Mouse (Mus musculus): ENCODE measurements around the gene Gm28047. TPM values are rescaled to one million over a fixed set of nuclear protein-coding genes. Genes with fewer than 3 reads are reported as not detected.

The Gm28047 gene
- polyA plus RNA-seq, 1 experiment, result not detected

GRCm38 (mm10) chr15:102527936-102528335 lies 96.9 kb downstream of the Gm28047 start:
- Histone ChIP-seq H3K79me3 (ENCODE audit: low read depth) (no peaks in the 10 kb centered on the region), H3K27me3 (ENCODE audit: control insufficient read depth, insufficient read depth, insufficient read length) (no peaks in the 10 kb centered on the region), H3K36me3 (ENCODE audit: control insufficient read depth, insufficient read depth) (peaks cover 90% of the 10 kb centered on the region), H3K79me2 (ENCODE audit: control insufficient read depth, insufficient read depth) (no peaks in the 10 kb centered on the region), H3K4me3 (ENCODE audit: insufficient read depth, poor library complexity, severe bottlenecking) (no peak overlapping the region), H3ac (ENCODE audit: control insufficient read depth, insufficient read length, low read depth) (no peak overlapping the region)
- peak; percentile 10 for TF ChIP-seq CTCF (IDR thresholded peaks at IDR 0.05; ENCODE audit: control insufficient read depth, insufficient read depth, insufficient read length)
- TF ChIP-seq USF1 (IDR thresholded peaks at IDR 0.05; ENCODE audit: low read depth), result no peak
- no peak for TF ChIP-seq MYOD1 (IDR thresholded peaks at IDR 0.05; ENCODE audit: control insufficient read depth, insufficient read length, low read depth)
- TF ChIP-seq MYOG (IDR thresholded peaks at IDR 0.05; ENCODE audit: control insufficient read depth, extremely low read depth, insufficient read length), result no peak

- Histone ChIP-seq H3K4me3 (ENCODE audit: insufficient read depth, poor library complexity, severe bottlenecking) (no peak overlapping the region), H3K36me3 (ENCODE audit: control insufficient read depth, insufficient read depth) (peaks cover 90% of the 10 kb centered on the region), H3K79me2 (ENCODE audit: control insufficient read depth, insufficient read depth) (peaks cover 3% of the 10 kb centered on the region), H3K79me3 (ENCODE audit: low read depth) (no peaks in the 10 kb centered on the region), H3ac (ENCODE audit: control insufficient read depth, insufficient read length, low read depth) (no peak overlapping the region), H3K27me3 (ENCODE audit: control insufficient read depth, insufficient read depth, insufficient read length) (no peaks in the 10 kb centered on the region)
- TF ChIP-seq MAX (IDR thresholded peaks at IDR 0.05), result no peak
- no peak for TF ChIP-seq MYOD1 (IDR thresholded peaks at IDR 0.05; ENCODE audit: control insufficient read depth, insufficient read length, low read depth)
- no peak for TF ChIP-seq CEBPB (IDR thresholded peaks at IDR 0.05; ENCODE audit: low read depth)
- no peak for TF ChIP-seq MYOG (IDR thresholded peaks at IDR 0.05; ENCODE audit: control insufficient read depth, extremely low read depth, insufficient read length)
These were observed 98.5 kb downstream of the Gm28047 start for GRCm38 (mm10) chr15:102526111-102527002.

DNA sequence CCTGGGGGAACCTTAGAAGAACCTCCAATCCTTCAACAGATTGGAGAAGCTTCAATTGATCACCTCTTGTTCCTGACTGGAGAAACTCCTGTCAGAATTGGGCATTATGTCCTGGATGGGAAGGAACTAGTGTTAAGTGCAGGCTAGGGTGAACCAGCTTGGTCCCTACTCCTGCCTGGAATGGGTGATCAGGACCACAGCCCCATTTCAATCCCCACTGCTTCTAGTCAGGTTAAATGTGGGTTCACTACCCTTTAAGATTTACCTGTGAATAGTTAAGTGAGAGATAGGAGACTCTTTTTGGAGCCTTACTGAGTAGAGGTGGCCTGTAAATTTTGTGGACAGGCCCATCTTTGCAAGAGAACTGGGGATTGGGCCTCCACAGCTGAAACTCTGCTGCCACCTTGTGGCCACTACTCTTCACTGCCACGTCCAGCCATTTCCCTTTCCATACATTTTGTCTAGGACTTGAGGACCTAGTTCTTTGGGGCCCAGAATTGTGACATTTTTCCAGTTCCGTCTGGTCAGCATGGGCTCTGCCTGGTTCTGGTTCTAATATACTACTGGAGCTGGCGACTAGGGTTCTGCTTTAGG lies 99.9 kb downstream of the Gm28047 start, which contains the start of gene Npff:
Gene Npff (minus strand): TSS at position 51 of the 594 bp plus-strand sequence.
- Histone ChIP-seq H3K79me3 (ENCODE audit: low read depth) (peaks cover 8% of the 10 kb centered on the region), H3K79me2 (ENCODE audit: control insufficient read depth, insufficient read depth) (peaks cover 17% of the 10 kb centered on the region), H3K27me3 (ENCODE audit: control insufficient read depth, insufficient read depth, insufficient read length) (no peaks in the 10 kb centered on the region), H3ac (ENCODE audit: control insufficient read depth, insufficient read length, low read depth) (no peak within 1 kb of the TSS), H3K4me3 (ENCODE audit: insufficient read depth, poor library complexity, severe bottlenecking) (no peak within 1 kb of the TSS), H3K36me3 (ENCODE audit: control insufficient read depth, insufficient read depth) (peaks cover 91% of the 10 kb centered on the region)
- TF ChIP-seq CTCF (IDR thresholded peaks at IDR 0.05; ENCODE audit: control insufficient read depth, insufficient read depth, insufficient read length) (peak; percentile 88), CEBPB (IDR thresholded peaks at IDR 0.05; ENCODE audit: low read depth) (no peak)

DNA sequence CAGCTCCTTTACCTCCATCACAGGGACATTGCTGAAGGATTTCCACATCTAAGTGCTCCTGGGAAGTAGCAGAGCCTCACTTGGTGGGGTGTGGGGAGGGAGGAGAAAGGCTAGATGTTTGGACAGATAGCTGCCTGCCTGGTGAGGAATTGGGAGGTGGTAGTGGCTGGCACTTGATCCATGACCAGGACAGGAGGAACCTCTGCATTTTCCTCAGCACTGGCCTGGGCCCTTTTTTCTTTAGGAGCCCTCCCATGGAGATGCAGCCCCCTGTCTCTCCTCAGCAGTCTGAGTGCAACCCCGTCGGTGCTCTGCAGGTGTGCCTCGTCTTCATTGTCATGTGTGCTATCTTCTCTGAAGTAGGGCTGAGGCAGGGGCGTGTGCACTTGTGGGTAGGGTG lies 103.4 kb downstream of the Gm28047 start:
- peaks cover 22% of the 10 kb centered on the region for H3K79me3 ChIP-seq (ENCODE audit: low read depth)
- no peaks in the 10 kb centered on the region for H3K27me3 ChIP-seq (ENCODE audit: control insufficient read depth, insufficient read depth, insufficient read length)
- no peak overlapping the region for H3K4me3 ChIP-seq (ENCODE audit: insufficient read depth, poor library complexity, severe bottlenecking)
- H3K79me2 ChIP-seq (ENCODE audit: control insufficient read depth, insufficient read depth), result peaks cover 35% of the 10 kb centered on the region
- TF ChIP-seq USF1 (IDR thresholded peaks at IDR 0.05; ENCODE audit: low read depth) (no peak), FOSL1 (IDR thresholded peaks at IDR 0.05; ENCODE audit: insufficient read depth, low read length, poor library complexity, severe bottlenecking) (no peak), CTCF (IDR thresholded peaks at IDR 0.05; ENCODE audit: control insufficient read depth, insufficient read depth, insufficient read length) (no peak)
- H3ac ChIP-seq (ENCODE audit: control insufficient read depth, insufficient read length, low read depth), result no peak overlapping the region
- H3K36me3 ChIP-seq (ENCODE audit: control insufficient read depth, insufficient read depth), result peaks cover 65% of the 10 kb centered on the region

- TF ChIP-seq FOSL1 (IDR thresholded peaks at IDR 0.05; ENCODE audit: insufficient read depth, low read length, poor library complexity, severe bottlenecking) (no peak), CEBPB (IDR thresholded peaks at IDR 0.05; ENCODE audit: low read depth) (no peak), MYOG (IDR thresholded peaks at IDR 0.05; ENCODE audit: control insufficient read depth, extremely low read depth, insufficient read length) (no peak)
- Histone ChIP-seq H3K36me3 (ENCODE audit: control insufficient read depth, insufficient read depth) (peaks cover 55% of the 10 kb centered on the region), H3K79me3 (ENCODE audit: low read depth) (peaks cover 29% of the 10 kb centered on the region), H3K79me2 (ENCODE audit: control insufficient read depth, insufficient read depth) (peaks cover 45% of the 10 kb centered on the region), H3ac (ENCODE audit: control insufficient read depth, insufficient read length, low read depth) (no peak overlapping the region), H3K27me3 (ENCODE audit: control insufficient read depth, insufficient read depth, insufficient read length) (no peaks in the 10 kb centered on the region), H3K4me3 (ENCODE audit: insufficient read depth, poor library complexity, severe bottlenecking) (no peak overlapping the region)
These were observed 104.5 kb downstream of the Gm28047 start for GRCm38 (mm10) chr15:102520416-102520815.
